Mouse (Mus musculus) layer of hippocampus, postnatal 25 days (tissue): ENCODE data around the gene Rpp38. TPM values are rescaled to one million over a fixed set of nuclear protein-coding genes. Genes with fewer than 3 reads are reported as not detected.
A peak's percentile ranks its signal among the peaks of the same experiment; 100 is the strongest.

Experiments used
- DNase-seq, 2 experiments: peaks; one replicate each; pipeline ENCODE4 v3.0.0; 2022; ENCODE audit warnings: mixed read lengths in 2 of 2, low spot score in 1 of 2; ENCODE audit errors: extremely low spot score in 1 of 2
- total RNA-seq, 2 experiments: library from RNA; stranded (reverse); gene quantifications; 2 replicates each; pipeline ENCODE4 v1.2.3; 2021

The Rpp38 gene
- total RNA-seq, 2 experiments from 2014 or later = 9.3 to 10.8 TPM

DNA sequence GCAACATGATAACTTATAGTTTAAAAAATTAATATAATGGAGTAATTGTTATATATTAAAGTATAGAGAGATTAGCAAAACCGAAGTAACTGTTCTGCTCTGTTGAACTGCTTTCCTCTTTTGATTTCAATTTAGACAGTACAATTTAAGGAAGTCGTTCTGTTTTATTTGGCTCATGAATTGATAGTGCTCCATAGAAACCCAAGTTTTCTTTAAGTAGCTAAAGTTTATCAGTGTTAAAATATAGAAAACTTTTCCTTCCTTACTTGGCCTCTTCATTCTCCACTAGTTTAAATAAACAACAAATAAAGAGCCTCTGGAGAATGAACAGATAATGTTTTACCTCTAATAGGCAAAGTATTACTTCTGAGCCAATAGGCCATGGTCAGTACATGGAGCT, 46.2 kb downstream of the Rpp38 start:
- DNase-seq = no peak

DNA sequence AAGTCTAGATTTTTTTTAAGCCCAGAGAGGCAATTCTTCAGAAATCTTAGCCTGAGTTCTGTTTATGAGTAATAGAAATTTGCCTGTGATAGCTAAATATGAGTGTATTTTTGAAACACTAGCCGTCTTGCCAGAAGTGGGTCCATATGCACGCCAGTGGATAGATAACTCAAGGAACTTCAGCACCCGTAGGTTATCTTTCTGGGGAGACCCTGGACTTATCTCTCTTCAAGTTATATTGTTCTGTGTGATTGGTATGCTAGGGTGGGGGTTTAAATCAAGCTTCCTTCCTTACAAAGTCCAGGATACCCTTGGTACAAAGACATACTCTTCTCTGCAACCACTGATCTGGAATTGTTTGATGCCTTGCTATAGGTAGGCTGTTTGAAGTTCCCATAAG, 46.7 kb downstream of the Rpp38 start:
- no peak for DNase-seq

DNA sequence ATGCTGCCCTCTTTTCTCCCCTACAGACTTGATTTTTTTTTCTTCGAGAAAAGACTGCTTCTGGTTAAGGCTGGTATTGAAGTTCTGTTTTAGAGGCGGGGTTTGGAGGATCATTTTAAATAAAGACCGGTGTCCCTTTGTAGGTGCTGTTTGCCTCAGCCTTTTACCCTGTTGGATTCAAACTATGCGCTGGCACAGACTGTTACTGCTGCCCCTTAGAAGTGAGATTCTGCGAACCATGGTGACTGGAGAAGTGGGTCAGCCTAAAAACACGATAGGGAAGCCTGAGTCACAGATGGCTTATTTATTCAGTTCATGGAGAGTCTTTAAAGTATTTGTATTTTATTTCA, 47.3 kb downstream of the Rpp38 start:
- no peak for DNase-seq

DNA sequence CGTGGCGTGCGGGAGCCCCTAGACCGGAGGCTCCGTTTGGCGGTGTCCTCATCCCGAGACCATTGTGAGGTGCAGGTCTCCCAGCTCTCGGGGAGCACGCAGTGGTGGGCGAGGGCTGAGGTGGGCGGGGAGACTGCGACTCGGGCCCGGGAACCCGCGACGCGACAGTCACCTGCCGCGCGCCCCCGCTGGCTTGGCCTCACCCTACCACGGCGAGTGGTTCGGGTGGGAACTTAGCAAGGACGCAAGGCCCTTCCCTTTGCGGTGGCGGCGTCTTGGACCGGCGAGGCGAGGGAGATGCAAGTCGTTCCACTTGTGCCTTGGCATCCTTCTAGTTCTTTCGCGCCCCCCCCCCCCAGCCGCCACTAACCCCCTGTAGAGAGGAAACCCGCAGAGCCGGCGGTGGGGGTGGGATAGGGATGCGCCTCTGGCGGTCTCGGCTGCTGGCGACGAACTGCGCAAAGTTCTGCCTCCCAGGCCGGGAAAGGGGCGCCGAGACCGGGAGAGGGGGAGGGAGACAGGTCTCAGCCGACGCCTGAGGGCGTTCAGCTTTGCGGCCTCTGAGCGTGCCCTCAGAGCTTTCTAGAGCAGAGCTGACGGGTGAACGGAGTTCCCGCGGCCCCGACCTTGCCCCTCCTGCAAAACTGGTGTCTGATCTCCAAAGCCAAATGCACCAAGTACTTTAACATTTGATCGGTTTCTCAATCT, 47.8 kb downstream of the Rpp38 start:
- peak; percentile 35 to 61 for DNase-seq

DNA sequence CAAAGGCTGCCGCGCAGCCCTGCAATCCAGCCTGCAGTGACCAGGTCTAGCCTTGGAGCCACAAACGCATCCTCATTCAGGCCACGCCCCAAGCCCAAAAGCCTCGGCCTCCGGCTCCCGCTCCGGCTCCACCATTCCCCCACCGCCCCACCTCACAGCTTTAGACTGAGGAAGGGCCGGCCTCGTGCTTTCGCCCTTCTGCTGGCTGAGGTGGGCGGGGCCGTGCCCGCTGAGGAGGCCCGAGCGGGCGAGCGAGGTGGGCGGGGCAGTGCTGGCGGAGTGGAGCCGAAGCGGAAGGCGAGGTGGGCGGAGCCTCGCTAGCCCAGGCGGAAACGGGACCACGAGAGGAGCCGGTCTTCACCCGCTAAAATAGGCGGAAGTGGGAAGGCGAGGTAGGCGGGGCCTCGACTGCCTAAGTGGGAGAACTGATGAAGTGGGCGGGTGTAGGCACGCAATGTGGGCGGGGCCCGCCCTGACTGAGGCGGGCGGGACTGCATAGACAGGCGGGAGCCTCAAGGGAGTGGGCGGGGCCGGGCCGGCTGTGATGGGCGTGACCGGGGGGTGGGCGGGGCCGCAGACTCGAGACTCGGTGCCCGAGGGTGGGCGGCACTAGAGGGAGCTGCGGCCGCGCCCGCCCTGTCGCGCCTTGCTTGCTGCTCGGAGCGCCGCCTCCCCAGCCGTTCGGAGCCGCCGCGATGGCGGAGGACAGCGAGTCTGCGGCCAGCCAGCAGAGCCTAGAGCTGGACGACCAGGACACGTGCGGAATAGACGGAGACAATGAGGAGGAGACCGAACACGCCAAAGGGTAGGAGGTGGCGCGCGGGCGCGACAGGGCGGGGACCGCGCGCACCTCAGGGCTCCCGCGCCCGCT, 48.6 kb downstream of the Rpp38 start, which contains the start of gene Nmt2:
Gene Nmt2 (plus strand): TSS at position 611 of the 871 bp plus-strand sequence.
- peak; percentile 88 to 96 for DNase-seq

DNA sequence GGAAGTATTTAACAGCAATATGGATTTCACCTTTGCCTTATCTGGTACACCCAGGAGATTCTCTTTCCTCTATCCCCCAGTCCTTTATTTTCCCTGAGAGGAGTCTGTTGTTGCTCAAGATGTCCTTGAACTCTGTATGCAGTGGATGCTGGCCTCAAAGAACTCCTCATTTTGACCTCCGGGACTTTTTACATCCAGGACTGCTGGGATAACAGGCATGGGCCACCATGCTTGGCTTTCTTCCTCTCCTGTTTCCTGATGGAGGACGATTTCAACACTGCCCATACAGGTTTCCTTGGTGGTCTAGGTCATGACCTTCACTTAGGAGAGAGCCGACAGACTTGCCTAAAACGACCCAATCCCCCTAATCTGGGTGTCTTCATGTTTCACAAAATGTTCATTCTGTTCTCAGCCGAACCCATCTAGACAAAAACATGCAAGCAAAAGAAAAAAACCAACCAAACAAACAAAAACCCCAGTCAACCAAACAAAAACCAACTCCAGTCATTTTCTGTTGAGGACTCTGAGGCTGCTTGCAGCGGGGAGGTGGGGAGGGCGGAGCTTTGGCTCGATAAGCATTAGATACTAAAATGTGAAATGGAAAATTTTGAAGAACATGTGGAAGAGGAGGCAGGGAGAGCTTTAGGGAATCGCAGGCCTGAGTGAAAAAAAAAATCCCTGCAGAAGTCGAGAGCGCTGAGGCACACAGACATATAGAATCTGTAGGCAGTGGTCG, 49.4 kb downstream of the Rpp38 start:
- DNase-seq = peak in 1 of 2 experiments; percentile 9

DNA sequence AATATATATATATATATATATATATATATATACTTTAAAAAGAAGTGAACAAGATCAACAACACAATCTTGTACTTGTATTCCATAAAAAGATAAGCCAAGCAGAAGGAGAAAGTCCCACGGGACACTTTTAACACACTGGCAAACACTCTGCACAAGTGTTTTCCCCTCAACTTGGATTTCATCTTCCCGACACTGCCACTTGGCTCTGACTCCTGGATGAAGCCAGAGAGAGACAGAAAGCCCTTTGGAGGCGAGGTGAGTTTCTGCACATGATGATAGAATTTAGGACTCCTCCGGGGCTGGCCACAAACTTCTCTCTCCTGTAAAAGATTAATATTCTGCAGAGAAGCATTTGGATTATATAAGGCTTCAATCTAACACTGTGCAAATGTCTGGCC, 51.1 kb downstream of the Rpp38 start:
- DNase-seq = no peak

Other genes with a start within 250 kb of the Rpp38 start
- 10 to 100 TPM; 68.2 to 69.2 TPM for gene Fam171a1, start 218.4 kb downstream of the Rpp38 start, total RNA-seq
- gene Nmt2, start 48.4 kb downstream of the Rpp38 start, total RNA-seq = 10 to 100 TPM; 80.1 to 87.2 TPM
- 1 to 10 TPM; 1.5 to 2.3 TPM for gene Acbd7, start 3.5 kb upstream of the Rpp38 start, total RNA-seq
- not detected for gene Olah, start 64.6 kb upstream of the Rpp38 start, total RNA-seq
- 1 to 10 TPM; 3.4 to 4.7 TPM for gene Meig1, start 90.0 kb upstream of the Rpp38 start, total RNA-seq
- gene Dclre1c, start 91.5 kb upstream of the Rpp38 start, total RNA-seq = 10 to 100 TPM; 10.0 to 16.0 TPM
- 1 to 10 TPM; 3.7 to 4.0 TPM for gene Suv39h2, start 142.4 kb upstream of the Rpp38 start, total RNA-seq
- 1 to 10 TPM; 3.9 to 5.9 TPM for gene Gm45902, start 180.1 kb upstream of the Rpp38 start, total RNA-seq
- gene Hspa14, start 180.2 kb upstream of the Rpp38 start, total RNA-seq = 10 to 100 TPM; 45.3 to 52.1 TPM
- under 1 TPM; 0.35 to 0.71 TPM for gene Cdnf, start 180.4 kb upstream of the Rpp38 start, total RNA-seq
- 10 to 100 TPM; 18.6 to 18.8 TPM for gene Fam107b, start 237.8 kb upstream of the Rpp38 start, total RNA-seq